Mouse (Mus musculus): ENCODE results near the gene Smg6. TPM values are rescaled to one million over a fixed set of nuclear protein-coding genes. Genes with fewer than 3 reads are reported as not detected.

Smg6 gene
- polyA plus RNA-seq, 1 experiment from 2014 or later = 11.9 TPM

GRCm38 (mm10) chr11:75051712-75052550, 126.3 kb downstream of the Smg6 start:
- H3K9ac ChIP-seq (ENCODE audit: low read depth, low read length) = no peak overlapping the region

GRCm38 (mm10) chr11:75053020-75053419, 127.4 kb downstream of the Smg6 start:
- ATAC-seq (replicated peaks; ENCODE audit: low FRiP score, low read depth) = no peak
- H3K27ac ChIP-seq = peak overlapping the region; percentile 86
- H3K9me3 ChIP-seq (replicated peaks; ENCODE audit: low read length) = no peaks in the 10 kb centered on the region
- WGBS = 74% methylated on average over 2 of the region's 2 CpGs
- H3K4me2 ChIP-seq (ENCODE audit: low read length) = no peak overlapping the region
- TF ChIP-seq CTCF (IDR thresholded peaks at IDR 0.05; ENCODE audit: low read depth) = no peak
- no peaks in the 10 kb centered on the region for H3K36me3 ChIP-seq (ENCODE audit: insufficient read depth, low read length)
- H3K27me3 ChIP-seq (ENCODE audit: insufficient read depth, low read length) = no peaks in the 10 kb centered on the region
- H3K9ac ChIP-seq (ENCODE audit: low read depth, low read length) = no peak overlapping the region
- peaks cover 53% of the 10 kb centered on the region for H3K4me1 ChIP-seq (replicated peaks; ENCODE audit: insufficient read depth, low read length)
- peak; percentile 40 for DNase-seq (ENCODE audit: low spot score)
- H3K4me3 ChIP-seq (replicated peaks; ENCODE audit: low read depth, low read length) = no peak overlapping the region

More at GRCm38 (mm10) chr11:75051712-75052550, 126.3 kb downstream of the Smg6 start:
- Histone ChIP-seq H3K36me3 (ENCODE audit: insufficient read depth, low read length) (no peaks in the 10 kb centered on the region), H3K9me3 (replicated peaks; ENCODE audit: low read length) (no peaks in the 10 kb centered on the region), H3K27ac (peak overlapping the region; percentile 86), H3K4me1 (replicated peaks; ENCODE audit: insufficient read depth, low read length) (peaks cover 60% of the 10 kb centered on the region), H3K4me2 (ENCODE audit: low read length) (0 out of 2 replicates have a peak overlapping the region, but pooled peaks have one; percentile 9), H3K27me3 (ENCODE audit: insufficient read depth, low read length) (no peaks in the 10 kb centered on the region), H3K4me3 (replicated peaks; ENCODE audit: low read depth, low read length) (no peak overlapping the region)
- TF ChIP-seq CTCF (IDR thresholded peaks at IDR 0.05; ENCODE audit: low read depth) = peak; percentile 55
- DNase-seq (ENCODE audit: low spot score) = peak; percentile 94
- peak; percentile 73 for ATAC-seq (replicated peaks; ENCODE audit: low FRiP score, low read depth)
- WGBS = 12% methylated on average over 13 of the region's 13 CpGs

- Histone ChIP-seq H3K27me3 (ENCODE audit: insufficient read depth, low read length) (no peaks in the 10 kb centered on the region), H3K36me3 (ENCODE audit: insufficient read depth, low read length) (no peaks in the 10 kb centered on the region), H3K27ac (peak overlapping the region; percentile 86), H3K4me2 (ENCODE audit: low read length) (no peak overlapping the region), H3K4me3 (replicated peaks; ENCODE audit: low read depth, low read length) (no peak overlapping the region), H3K4me1 (replicated peaks; ENCODE audit: insufficient read depth, low read length) (peaks cover 46% of the 10 kb centered on the region), H3K9ac (ENCODE audit: low read depth, low read length) (0 out of 2 replicates have a peak overlapping the region, but pooled peaks have one; percentile 8), H3K9me3 (replicated peaks; ENCODE audit: low read length) (no peaks in the 10 kb centered on the region)
- no peak for TF ChIP-seq CTCF (IDR thresholded peaks at IDR 0.05; ENCODE audit: low read depth)
- no peak for ATAC-seq (replicated peaks; ENCODE audit: low FRiP score, low read depth)
- 28% methylated on average over 7 of the region's 7 CpGs for WGBS
- no peak for DNase-seq (ENCODE audit: low spot score)
Observed at GRCm38 (mm10) chr11:75053722-75054121, 128.1 kb downstream of the Smg6 start.

- no peak overlapping the region for H3K4me2 ChIP-seq (ENCODE audit: low read length)
- TF ChIP-seq CTCF (IDR thresholded peaks at IDR 0.05; ENCODE audit: low read depth) = no peak
- ATAC-seq (replicated peaks; ENCODE audit: low FRiP score, low read depth) (0 out of 2 replicates have a peak, but pooled peaks have one; percentile 14), DNase-seq (ENCODE audit: low spot score) (peak; percentile 94)
- peak overlapping the region; percentile 86 for H3K27ac ChIP-seq
- no peaks in the 10 kb centered on the region for H3K27me3 ChIP-seq (ENCODE audit: insufficient read depth, low read length)
- H3K9me3 ChIP-seq (replicated peaks; ENCODE audit: low read length) = no peaks in the 10 kb centered on the region
- peaks cover 40% of the 10 kb centered on the region for H3K4me1 ChIP-seq (replicated peaks; ENCODE audit: insufficient read depth, low read length)
- no peak overlapping the region for H3K9ac ChIP-seq (ENCODE audit: low read depth, low read length)
- 32% methylated on average over 5 of the region's 5 CpGs for WGBS
- H3K4me3 ChIP-seq (replicated peaks; ENCODE audit: low read depth, low read length) = no peak overlapping the region
- H3K36me3 ChIP-seq (ENCODE audit: insufficient read depth, low read length) = no peaks in the 10 kb centered on the region
Observed at GRCm38 (mm10) chr11:75054184-75054877, 128.7 kb downstream of the Smg6 start.

GRCm38 (mm10) chr11:75054878-75055214, 129.2 kb downstream of the Smg6 start:
- no peak for TF ChIP-seq CTCF (IDR thresholded peaks at IDR 0.05; ENCODE audit: low read depth)
- DNase-seq (ENCODE audit: low spot score) (no peak), ATAC-seq (replicated peaks; ENCODE audit: low FRiP score, low read depth) (no peak)
- Histone ChIP-seq H3K4me1 (replicated peaks; ENCODE audit: insufficient read depth, low read length) (peaks cover 35% of the 10 kb centered on the region), H3K4me2 (ENCODE audit: low read length) (no peak overlapping the region), H3K27ac (peak overlapping the region; percentile 86), H3K9ac (ENCODE audit: low read depth, low read length) (no peak overlapping the region), H3K36me3 (ENCODE audit: insufficient read depth, low read length) (no peaks in the 10 kb centered on the region), H3K4me3 (replicated peaks; ENCODE audit: low read depth, low read length) (no peak overlapping the region), H3K27me3 (ENCODE audit: insufficient read depth, low read length) (no peaks in the 10 kb centered on the region), H3K9me3 (replicated peaks; ENCODE audit: low read length) (no peaks in the 10 kb centered on the region)
- WGBS = 61% methylated on average over 3 of the region's 3 CpGs

GRCm38 (mm10) chr11:75062650-75063049, 137.0 kb downstream of the Smg6 start:
- no peaks in the 10 kb centered on the region for H3K36me3 ChIP-seq (ENCODE audit: insufficient read depth, low read length)
- no peak overlapping the region for H3K4me3 ChIP-seq (replicated peaks; ENCODE audit: low read depth, low read length)

More at GRCm38 (mm10) chr11:75062650-75063049, 137.0 kb downstream of the Smg6 start:
- H3K27me3 ChIP-seq (ENCODE audit: insufficient read depth, low read length) = no peaks in the 10 kb centered on the region
- no peak overlapping the region for H3K27ac ChIP-seq
- no peak for TF ChIP-seq CTCF (IDR thresholded peaks at IDR 0.05; ENCODE audit: low read depth)
- ATAC-seq (replicated peaks; ENCODE audit: low FRiP score, low read depth) = no peak
- no peak overlapping the region for H3K9ac ChIP-seq (ENCODE audit: low read depth, low read length)
- H3K4me1 ChIP-seq (replicated peaks; ENCODE audit: insufficient read depth, low read length) = no peaks in the 10 kb centered on the region
- H3K4me2 ChIP-seq (ENCODE audit: low read length) = no peak overlapping the region
- 94% methylated on average over 6 of the region's 6 CpGs for WGBS
- DNase-seq (ENCODE audit: low spot score) = no peak
- no peaks in the 10 kb centered on the region for H3K9me3 ChIP-seq (replicated peaks; ENCODE audit: low read length)
